Mouse (Mus musculus) kidney, postnatal 10 days (tissue): ENCODE results near the gene Psma3.
"Not testable (repeated sequence)": the region's sequence is repeated elsewhere in the genome, so short reads cannot be mapped to it uniquely, and the experiment has no call there.

ENCODE experiments used
- DNase-seq: peaks from one replicate; pipeline ENCODE4 v3.0.0; 2021; ENCODE audit warnings: mixed read lengths

Gene Psma3

GRCm38 (mm10) chr12:71003760-71004426 is 29.5 kb downstream of the Psma3 start:
- DNase-seq: no peak

- DNase-seq: no peak
These were observed 31.7 kb downstream of the Psma3 start for GRCm38 (mm10) chr12:71006141-71006540.

- DNase-seq: no peak
These were observed 32.5 kb downstream of the Psma3 start for GRCm38 (mm10) chr12:71006901-71007300.

GRCm38 (mm10) chr12:71009769-71010168 is 35.3 kb downstream of the Psma3 start:
- DNase-seq: peak; percentile 73

- no peak for DNase-seq
These were observed 40.5 kb downstream of the Psma3 start for GRCm38 (mm10) chr12:71014845-71015362.

- peak; percentile 97 for DNase-seq
These were observed 41.2 kb downstream of the Psma3 start, which contains the start of gene Arid4a for GRCm38 (mm10) chr12:71015363-71016210. TSS of gene Arid4a (plus strand) at chr12:71015990.

- DNase-seq: no peak
These were observed 41.7 kb downstream of the Psma3 start for GRCm38 (mm10) chr12:71016211-71016502.

GRCm38 (mm10) chr12:71016503-71017241 is 42.3 kb downstream of the Psma3 start:
- DNase-seq: peak; percentile 73

GRCm38 (mm10) chr12:71017242-71017571 is 42.8 kb downstream of the Psma3 start:
- no peak for DNase-seq

GRCm38 (mm10) chr12:71017827-71018226 is 43.4 kb downstream of the Psma3 start:
- DNase-seq: no peak

GRCm38 (mm10) chr12:71019211-71019610 is 44.8 kb downstream of the Psma3 start:
- DNase-seq: no peak

GRCm38 (mm10) chr12:71024411-71024810 is 50.0 kb downstream of the Psma3 start:
- DNase-seq: no peak

- not testable (repeated sequence) for DNase-seq
These were observed 53.8 kb downstream of the Psma3 start for GRCm38 (mm10) chr12:71028265-71028664.

GRCm38 (mm10) chr12:71030260-71030659 is 55.8 kb downstream of the Psma3 start:
- DNase-seq: no peak

GRCm38 (mm10) chr12:71030722-71031121 is 56.3 kb downstream of the Psma3 start:
- DNase-seq: no peak

GRCm38 (mm10) chr12:71035826-71036225 is 61.4 kb downstream of the Psma3 start:
- no peak for DNase-seq

GRCm38 (mm10) chr12:71036729-71037404 is 62.4 kb downstream of the Psma3 start:
- no peak for DNase-seq

GRCm38 (mm10) chr12:71040462-71040861 is 66.0 kb downstream of the Psma3 start:
- peak; percentile 71 for DNase-seq

- DNase-seq: no peak
These were observed 68.0 kb downstream of the Psma3 start for GRCm38 (mm10) chr12:71042451-71042850.

- peak; percentile 19 for DNase-seq
These were observed 69.2 kb downstream of the Psma3 start for GRCm38 (mm10) chr12:71043571-71043970.

- peak; percentile 43 for DNase-seq
These were observed 70.1 kb downstream of the Psma3 start for GRCm38 (mm10) chr12:71044488-71044887.
